Mouse (Mus musculus) erythroblast, embryonic 14.5 days (primary cell): Measurements from ENCODE around the gene Scrn1.

ENCODE experiments used
- GATA1 ChIP-seq: IDR thresholded peaks from 2 replicates; pipeline ENCODE4 v1.6.1; 2012; ENCODE audit warnings: low read length, inconsistent platforms, mixed read lengths
- TAL1 ChIP-seq: IDR thresholded peaks from 3 replicates; pipeline ENCODE4 v1.6.1; 2012; ENCODE audit warnings: low read length, inconsistent platforms, mixed read lengths

GRCm38 (mm10) chr6:54537053-54537452 is 29.2 kb downstream of the Scrn1 start:
- TF ChIP-seq GATA1: no peak
- no peak for TF ChIP-seq TAL1
